Comparison of ENCODE assay signal across 11 mouse cellular contexts in genomic region chr11:97684766-97685165, GRCm38 (mm10). TPM values are rescaled to one million over a fixed set of nuclear protein-coding genes. Genes with fewer than 3 reads are reported as not detected.
A peak's percentile ranks its signal among the peaks of the same experiment; 100 is the strongest.
DNase-seq lines count a peak whose midpoint lies in the region; ATAC-seq and TF ChIP-seq lines count a peak whose summit lies in the region.
"Had no signal": no experiment of that assay in that cellular context is flagged by ENCODE, and none has a peak within 500 bp of the region (broad histone marks: within the 10 kb centered on the region; RNA-seq: fewer than 3 reads in every experiment).

No protein-coding gene starts in this region.

- H3K9ac ChIP-seq in hindbrain, embryonic 12.5 days = peak overlapping the region; percentile 32; the same call in 1 of the 2 replicates
- peak overlapping the region; percentile 65; the same call in 1 of the 2 replicates for H3K9ac ChIP-seq in neural tube, embryonic 13.5 days
- H3K9ac ChIP-seq: limb, embryonic 15.5 days had no signal

- 66% methylated on average over 7 of the region's 7 CpGs for WGBS in spleen, adult 2 months
- 33% methylated on average over 7 of the region's 7 CpGs for WGBS in hindbrain, embryonic 12.5 days
- 43% methylated on average over 7 of the region's 7 CpGs for WGBS in neural tube, embryonic 13.5 days

- peak overlapping the region; percentile 55; the same call in 1 of the 2 replicates for H3K4me3 ChIP-seq in spleen, adult 2 months (ENCODE audit: extremely low read depth, insufficient read depth, insufficient read length)
- H3K4me3 ChIP-seq in hindbrain, embryonic 12.5 days = no peak overlapping the region
- no peak overlapping the region for H3K4me3 ChIP-seq in neural tube, embryonic 13.5 days

- H3K36me3 ChIP-seq in spleen, adult 2 months (ENCODE audit: control insufficient read depth, insufficient read depth, low read length) = peaks cover 17% of the 10 kb centered on the region
- peaks cover 52% of the 10 kb centered on the region for H3K36me3 ChIP-seq in hindbrain, embryonic 12.5 days
- peaks cover 50% of the 10 kb centered on the region for H3K36me3 ChIP-seq in neural tube, embryonic 13.5 days

- no peak for ATAC-seq in hindbrain, embryonic 12.5 days (ENCODE audit: low FRiP score)
- no peak for ATAC-seq in neural tube, embryonic 13.5 days (ENCODE audit: low read depth)

- no peak for TF ChIP-seq CTCF in spleen, adult 2 months (IDR thresholded peaks at IDR 0.05; ENCODE audit: extremely low read depth, insufficient read depth, insufficient read length, insufficient replicate concordance)

- intact Hi-C loops in heart, postnatal 25 days (cut with DNase I) = loop anchor here (2.0 kb wide), 1 partner anchor 20 kb away; no protein-coding TSS in a partner anchor

- peak overlapping the region; percentile 88; the same call in 1 of the 2 replicates for H3K4me2 ChIP-seq in hindbrain, embryonic 12.5 days (replicated peaks)
- peak overlapping the region; percentile 76; the same call in 1 of the 2 replicates for H3K4me2 ChIP-seq in neural tube, embryonic 13.5 days

- no peaks in the 10 kb centered on the region for H3K27me3 ChIP-seq in spleen, adult 2 months (ENCODE audit: control insufficient read depth, insufficient read depth, low read length)
- H3K27me3 ChIP-seq in hindbrain, embryonic 12.5 days = no peaks in the 10 kb centered on the region
- H3K27me3 ChIP-seq in neural tube, embryonic 13.5 days = no peaks in the 10 kb centered on the region
- H3K27me3 ChIP-seq: limb, embryonic 15.5 days had no signal

- peak overlapping the region; percentile 97 for H3K27ac ChIP-seq in spleen, adult 2 months (ENCODE audit: insufficient read depth, low read length)
- H3K27ac ChIP-seq in hindbrain, embryonic 12.5 days = peak overlapping the region; percentile 40; the same call in 1 of the 2 replicates
- peak overlapping the region; percentile 52; the same call in 1 of the 2 replicates for H3K27ac ChIP-seq in neural tube, embryonic 13.5 days (replicated peaks)
- H3K27ac ChIP-seq: limb, embryonic 15.5 days had no signal

- peaks cover 21% of the 10 kb centered on the region for H3K4me1 ChIP-seq in spleen, adult 2 months (ENCODE audit: control insufficient read depth, insufficient read depth, insufficient read length)
- H3K4me1 ChIP-seq in hindbrain, embryonic 12.5 days = peaks cover 19% of the 10 kb centered on the region
- peaks cover 39% of the 10 kb centered on the region for H3K4me1 ChIP-seq in neural tube, embryonic 13.5 days (replicated peaks)

- DNase-seq in heart, adult 9 months (ENCODE audit: low spot score in 2 of 2) = peak; percentile 36 to 49
- DNase-seq in heart, postnatal 25 days (ENCODE audit: low spot score) = no peak
- DNase-seq in spleen, adult 2 months (ENCODE audit: low read depth in 1 of 2, low spot score in 2 of 2) = no peak
- no peak for DNase-seq in spleen, postnatal 36 days (ENCODE audit: low spot score in 2 of 2)
- DNase-seq in yolk sac, embryonic 10.5 days (ENCODE audit: low spot score) = no peak
- DNase-seq in c-Kit-positive CD71-positive TER-119-positive erythroid progenitor cells, embryonic 14.5 days (ENCODE audit: low spot score) = no peak
- DNase-seq: cerebellum, adult 18-20 months had no signal

- no peak for TF ChIP-seq POLR2A in spleen, adult 2 months (IDR thresholded peaks at IDR 0.05; ENCODE audit: low read depth, low read length)

- no peaks in the 10 kb centered on the region for H3K9me3 ChIP-seq in hindbrain, embryonic 12.5 days (replicated peaks)
- H3K9me3 ChIP-seq in neural tube, embryonic 13.5 days = no peaks in the 10 kb centered on the region
- H3K9me3 ChIP-seq: G1E; limb, embryonic 15.5 days had no signal

RNA-seq across cellular contexts. Expression of gene Cisd3, which starts 0.9 kb away (rescaled TPM):
- total RNA-seq in heart, postnatal 25 days (2021) = 100 to 1,000 TPM; 145 to 155 TPM
- polyA plus RNA-seq in spleen, adult 2 months (2012; rRNA removed) = 17.3 and 18.5 TPM in 2 replicates
- polyA plus RNA-seq in hindbrain, embryonic 12.5 days (2016; fragmentation: Nextera tagmentation; extraction: Ambion mirVana) = 14.7 and 17.1 TPM in 2 replicates
- polyA plus RNA-seq in neural tube, embryonic 13.5 days (2015; fragmentation: Nextera tagmentation; extraction: Ambion mirVana) = 32.9 and 40.5 TPM in 2 replicates

RNA-seq across cellular contexts. Expression of gene Pcgf2, which starts 15.5 kb away (rescaled TPM):
- total RNA-seq in heart, postnatal 25 days (2021) = 1 to 10 TPM; 6.2 to 6.4 TPM
- polyA plus RNA-seq in spleen, adult 2 months (2012; rRNA removed) = 10.0 and 14.4 TPM in 2 replicates
- polyA plus RNA-seq in hindbrain, embryonic 12.5 days (2016; fragmentation: Nextera tagmentation; extraction: Ambion mirVana) = 23.3 and 24.7 TPM in 2 replicates
- polyA plus RNA-seq in neural tube, embryonic 13.5 days (2015; fragmentation: Nextera tagmentation; extraction: Ambion mirVana) = 20.4 and 22.6 TPM in 2 replicates

RNA-seq across cellular contexts. Expression of gene Psmb3, which starts 18.4 kb away (rescaled TPM):
- 100 to 1,000 TPM; 150 to 151 TPM for total RNA-seq in heart, postnatal 25 days (2021)
- polyA plus RNA-seq in spleen, adult 2 months (2012; rRNA removed) = 151 and 203 TPM in 2 replicates
- polyA plus RNA-seq in hindbrain, embryonic 12.5 days (2016; fragmentation: Nextera tagmentation; extraction: Ambion mirVana) = 375 and 438 TPM in 2 replicates
- polyA plus RNA-seq in neural tube, embryonic 13.5 days (2015; fragmentation: Nextera tagmentation; extraction: Ambion mirVana) = 444 and 473 TPM in 2 replicates

RNA-seq across cellular contexts. Expression of gene Mllt6, which starts 21.6 kb away (rescaled TPM):
- total RNA-seq in heart, postnatal 25 days (2021) = 10 to 100 TPM; 59.8 to 63.3 TPM
- 65.8 and 93.7 TPM in 2 replicates for polyA plus RNA-seq in spleen, adult 2 months (2012; rRNA removed)
- polyA plus RNA-seq in hindbrain, embryonic 12.5 days (2016; fragmentation: Nextera tagmentation; extraction: Ambion mirVana) = 2.9 and 3.5 TPM in 2 replicates
- polyA plus RNA-seq in neural tube, embryonic 13.5 days (2015; fragmentation: Nextera tagmentation; extraction: Ambion mirVana) = 3.2 and 3.4 TPM in 2 replicates

RNA-seq across cellular contexts. Expression of gene Epop, which starts 55.3 kb away (rescaled TPM):
- 1 to 10 TPM in 1 of 2 experiments, under 1 TPM in 1; 0.94 to 1.5 TPM for total RNA-seq in heart, postnatal 25 days (2021)
- polyA plus RNA-seq in spleen, adult 2 months (2012; rRNA removed) = 3.9 and 7.8 TPM in 2 replicates
- polyA plus RNA-seq in hindbrain, embryonic 12.5 days (2016; fragmentation: Nextera tagmentation; extraction: Ambion mirVana) = 11.2 and 11.7 TPM in 2 replicates
- polyA plus RNA-seq in neural tube, embryonic 13.5 days (2015; fragmentation: Nextera tagmentation; extraction: Ambion mirVana) = 3.6 and 4.1 TPM in 2 replicates

Comparison
In these comparisons a context has a peak if more than half of its experiments do, and no peak if none do; other contexts are left out.
1. DNase-seq: peak in heart, adult 9 months (2 of 2); none in heart, postnatal 25 days (single experiment), spleen, adult 2 months (0 of 2), spleen, postnatal 36 days (0 of 2), yolk sac, embryonic 10.5 days (single experiment) and c-Kit-positive CD71-positive TER-119-positive erythroid progenitor cells, embryonic 14.5 days (single experiment).
2. H3K27ac ChIP-seq: peak in every context shown above with its lines; median percentile 97 in spleen, adult 2 months; 52 in neural tube, embryonic 13.5 days; 40 in hindbrain, embryonic 12.5 days.